In genomic region chr11:84879007-84879771, GRCm38 (mm10) we compare ENCODE assay signal across 8 mouse cellular contexts. TPM values are rescaled to one million over a fixed set of nuclear protein-coding genes. Genes with fewer than 3 reads are reported as not detected.
A peak's percentile ranks its signal among the peaks of the same experiment; 100 is the strongest.
DNase-seq lines count a peak whose midpoint lies in the region; ATAC-seq lines count a peak whose summit lies in the region.

No protein-coding gene starts in this region.

- peaks cover 11% of the 10 kb centered on the region for H3K4me1 ChIP-seq in kidney, embryonic 14.5 days (ENCODE audit: control insufficient read depth, insufficient read depth, low read length)
- peaks cover 18% of the 10 kb centered on the region for H3K4me1 ChIP-seq in hindbrain, embryonic 12.5 days
- H3K4me1 ChIP-seq in midbrain, embryonic 16.5 days (ENCODE audit: control insufficient read depth, insufficient read depth, low read length), result peaks cover 15% of the 10 kb centered on the region

- no peaks in the 10 kb centered on the region for H3K27me3 ChIP-seq in kidney, embryonic 14.5 days (ENCODE audit: control insufficient read depth, insufficient read depth, low read length)
- no peaks in the 10 kb centered on the region for H3K27me3 ChIP-seq in hindbrain, embryonic 12.5 days
- no peaks in the 10 kb centered on the region for H3K27me3 ChIP-seq in midbrain, embryonic 16.5 days (ENCODE audit: control insufficient read depth, insufficient read depth, low read depth, low read length)

- peaks cover 28% of the 10 kb centered on the region; the same call in 1 of the 2 replicates for H3K36me3 ChIP-seq in kidney, embryonic 14.5 days (ENCODE audit: control insufficient read depth, insufficient read depth, low read length)
- H3K36me3 ChIP-seq in hindbrain, embryonic 12.5 days, result peaks cover 9% of the 10 kb centered on the region
- no peaks in the 10 kb centered on the region for H3K36me3 ChIP-seq in midbrain, embryonic 16.5 days (ENCODE audit: control insufficient read depth, insufficient read depth, low read length)

- DNase-seq in kidney, postnatal 14 days, result no peak
- peak; percentile 12 for DNase-seq in MN1 (ENCODE audit: low spot score)
- no peak for DNase-seq in urinary bladder, adult 18-20 months (ENCODE audit: low spot score in 2 of 2)
- no peak for DNase-seq in layer of hippocampus, adult 18-20 months (ENCODE audit: low spot score in 2 of 2)

- H3K4me3 ChIP-seq in kidney, embryonic 14.5 days (ENCODE audit: low read length), result peak overlapping the region; percentile 95
- H3K4me3 ChIP-seq in hindbrain, embryonic 12.5 days, result peak overlapping the region; percentile 86
- peak overlapping the region; percentile 84 for H3K4me3 ChIP-seq in midbrain, embryonic 16.5 days (ENCODE audit: low read depth, low read length)

- peak overlapping the region; percentile 89 for H3K9ac ChIP-seq in kidney, embryonic 14.5 days (ENCODE audit: low read depth, low read length)
- peak overlapping the region; percentile 92 for H3K9ac ChIP-seq in hindbrain, embryonic 12.5 days
- H3K9ac ChIP-seq in midbrain, embryonic 16.5 days (ENCODE audit: low read depth, low read length), result peak overlapping the region; percentile 85

- peak overlapping the region; percentile 89 for H3K4me2 ChIP-seq in kidney, embryonic 14.5 days (replicated peaks; ENCODE audit: low read depth, low read length)
- H3K4me2 ChIP-seq in hindbrain, embryonic 12.5 days (replicated peaks), result peak overlapping the region; percentile 81
- H3K4me2 ChIP-seq in midbrain, embryonic 16.5 days (ENCODE audit: low read length), result peak overlapping the region; percentile 86

- 23% methylated on average over 6 of the region's 7 CpGs for WGBS in kidney, embryonic 14.5 days
- WGBS in hindbrain, embryonic 12.5 days, result 21% methylated on average over 6 of the region's 7 CpGs
- WGBS in midbrain, embryonic 16.5 days, result 19% methylated on average over 7 of the region's 7 CpGs

- H3K9me3 ChIP-seq in kidney, embryonic 14.5 days (ENCODE audit: control insufficient read depth, low read length), result no peaks in the 10 kb centered on the region
- H3K9me3 ChIP-seq in hindbrain, embryonic 12.5 days (replicated peaks), result no peaks in the 10 kb centered on the region
- no peaks in the 10 kb centered on the region for H3K9me3 ChIP-seq in midbrain, embryonic 16.5 days (replicated peaks; ENCODE audit: control insufficient read depth, low read length, poor library complexity, severe bottlenecking)

- ATAC-seq in kidney, embryonic 14.5 days (ENCODE audit: low FRiP score, low TSS enrichment), result no peak
- no peak for ATAC-seq in hindbrain, embryonic 12.5 days (ENCODE audit: low FRiP score)
- ATAC-seq in midbrain, embryonic 16.5 days, result no peak; the same call in 1 of the 2 replicates
- no peak for ATAC-seq in erythroid progenitor cell, adult 5-6 weeks (replicated peaks; ENCODE audit: low FRiP score, poor library complexity, severe bottlenecking)

- H3K27ac ChIP-seq in kidney, embryonic 14.5 days (ENCODE audit: low read depth, low read length), result peak overlapping the region; percentile 94; the same call in 1 of the 2 replicates
- H3K27ac ChIP-seq in hindbrain, embryonic 12.5 days, result peak overlapping the region; percentile 89
- peak overlapping the region; percentile 87 for H3K27ac ChIP-seq in midbrain, embryonic 16.5 days (ENCODE audit: low read length)

RNA-seq across cellular contexts. Expression of gene Myo19, which starts 0.8 kb away (rescaled TPM):
- 9.2 and 15.0 TPM in 2 replicates for polyA plus RNA-seq in kidney, embryonic 14.5 days (2014; fragmentation: Nextera tagmentation; extraction: Ambion mirVana)
- polyA plus RNA-seq in hindbrain, embryonic 12.5 days (2016; fragmentation: Nextera tagmentation; extraction: Ambion mirVana), result 8.8 and 9.3 TPM in 2 replicates
- polyA plus RNA-seq in midbrain, embryonic 16.5 days (2015; fragmentation: Nextera tagmentation; extraction: Ambion mirVana), result 5.3 and 5.8 TPM in 2 replicates
- total RNA-seq in erythroid progenitor cell, adult 5-6 weeks (2015; ENCODE audit: low replicate concordance), result 6.1 and 15.5 TPM in 2 replicates
- 6.5 and 10.5 TPM in 2 replicates for total RNA-seq in erythroid progenitor cell, adult 5-6 weeks (2017; ENCODE audit: low replicate concordance)
- 1 to 10 TPM; 7.4 to 7.9 TPM for total RNA-seq in layer of hippocampus, adult 18-20 months (2021)

RNA-seq across cellular contexts. Expression of gene Pigw, which starts 0.9 kb away (rescaled TPM):
- 4.0 and 4.8 TPM in 2 replicates for polyA plus RNA-seq in kidney, embryonic 14.5 days (2014; fragmentation: Nextera tagmentation; extraction: Ambion mirVana)
- polyA plus RNA-seq in hindbrain, embryonic 12.5 days (2016; fragmentation: Nextera tagmentation; extraction: Ambion mirVana), result 2.6 and 2.7 TPM in 2 replicates
- polyA plus RNA-seq in midbrain, embryonic 16.5 days (2015; fragmentation: Nextera tagmentation; extraction: Ambion mirVana), result 2.4 and 3.4 TPM in 2 replicates
- total RNA-seq in erythroid progenitor cell, adult 5-6 weeks (2015; ENCODE audit: low replicate concordance), result 1.7 and 4.7 TPM in 2 replicates
- 5.0 and 6.9 TPM in 2 replicates for total RNA-seq in erythroid progenitor cell, adult 5-6 weeks (2017; ENCODE audit: low replicate concordance)
- total RNA-seq in layer of hippocampus, adult 18-20 months (2021), result 1 to 10 TPM; 7.1 to 7.5 TPM

RNA-seq across cellular contexts. Expression of gene Ggnbp2, which starts 8.6 kb away (rescaled TPM):
- polyA plus RNA-seq in kidney, embryonic 14.5 days (2014; fragmentation: Nextera tagmentation; extraction: Ambion mirVana), result 68.7 and 74.7 TPM in 2 replicates
- polyA plus RNA-seq in hindbrain, embryonic 12.5 days (2016; fragmentation: Nextera tagmentation; extraction: Ambion mirVana), result 76.1 and 85.0 TPM in 2 replicates
- polyA plus RNA-seq in midbrain, embryonic 16.5 days (2015; fragmentation: Nextera tagmentation; extraction: Ambion mirVana), result 68.4 and 71.8 TPM in 2 replicates
- 268 and 506 TPM in 2 replicates for total RNA-seq in erythroid progenitor cell, adult 5-6 weeks (2015; ENCODE audit: low replicate concordance)
- 686 and 829 TPM in 2 replicates for total RNA-seq in erythroid progenitor cell, adult 5-6 weeks (2017; ENCODE audit: low replicate concordance)
- 10 to 100 TPM; 80.6 to 88.2 TPM for total RNA-seq in layer of hippocampus, adult 18-20 months (2021)

RNA-seq across cellular contexts. Expression of gene Znhit3, which starts 37.0 kb away (rescaled TPM):
- 71.6 and 81.0 TPM in 2 replicates for polyA plus RNA-seq in kidney, embryonic 14.5 days (2014; fragmentation: Nextera tagmentation; extraction: Ambion mirVana)
- 55.4 and 56.4 TPM in 2 replicates for polyA plus RNA-seq in hindbrain, embryonic 12.5 days (2016; fragmentation: Nextera tagmentation; extraction: Ambion mirVana)
- polyA plus RNA-seq in midbrain, embryonic 16.5 days (2015; fragmentation: Nextera tagmentation; extraction: Ambion mirVana), result 63.4 and 64.2 TPM in 2 replicates
- 9.4 and 26.4 TPM in 2 replicates for total RNA-seq in erythroid progenitor cell, adult 5-6 weeks (2015; ENCODE audit: low replicate concordance)
- 6.0 and 14.2 TPM in 2 replicates for total RNA-seq in erythroid progenitor cell, adult 5-6 weeks (2017; ENCODE audit: low replicate concordance)
- 10 to 100 TPM; 29.3 to 30.0 TPM for total RNA-seq in layer of hippocampus, adult 18-20 months (2021)

RNA-seq across cellular contexts. Expression of gene Dhrs11, which starts 50.4 kb away (rescaled TPM):
- polyA plus RNA-seq in kidney, embryonic 14.5 days (2014; fragmentation: Nextera tagmentation; extraction: Ambion mirVana), result 8.3 and 10.4 TPM in 2 replicates
- 9.1 and 11.4 TPM in 2 replicates for polyA plus RNA-seq in hindbrain, embryonic 12.5 days (2016; fragmentation: Nextera tagmentation; extraction: Ambion mirVana)
- polyA plus RNA-seq in midbrain, embryonic 16.5 days (2015; fragmentation: Nextera tagmentation; extraction: Ambion mirVana), result 8.8 and 9.0 TPM in 2 replicates
- total RNA-seq in erythroid progenitor cell, adult 5-6 weeks (2015; ENCODE audit: low replicate concordance), result 865 and 926 TPM in 2 replicates
- total RNA-seq in erythroid progenitor cell, adult 5-6 weeks (2017; ENCODE audit: low replicate concordance), result 517 and 556 TPM in 2 replicates
- 1 to 10 TPM; 5.3 to 5.8 TPM for total RNA-seq in layer of hippocampus, adult 18-20 months (2021)
